Mouse (Mus musculus): ENCODE data around the gene Sly.
"Not testable (repeated sequence)": the region's sequence is repeated elsewhere in the genome, so short reads cannot be mapped to it uniquely, and the experiment has no call there.

Gene Sly

GRCm38 (mm10) chrY:57186888-57187287 is at the start of gene Sly:
Sly (plus strand) TSS chrY:57187188.
- not testable (repeated sequence) for DNase-seq (ENCODE audit: low read depth, low spot score)
